Mouse (Mus musculus) liver, postnatal 0 days (tissue): ENCODE measurements at regions not wholly inside any gene's neighbourhood (a gene's known extent, or its start where the extent isn't known, plus 50 kb on each side); places are given as distances from the start of the nearest gene placed in this dataset.

Experiments used
- ATAC-seq: fragments of 200-750 bp; cut with Nextera tagmentation; 2 replicates; pipeline ENCODE4 v1.8.0; 2017; ENCODE audit warnings: mild to moderate bottlenecking, moderate library complexity
- DNase-seq: peaks from one replicate; pipeline ENCODE4 v3.0.0-alpha.2; 2016
- H3K27ac ChIP-seq: fragments of 300-500 bp; sonication (generic); 2 replicates; pipeline ENCODE4 v1.5.1; 2014; ENCODE audit warnings: antibody characterized with exemption, moderate library complexity, mild to moderate bottlenecking, low read depth
- H3K27me3 ChIP-seq: fragments of 300-500 bp; sonication (generic); 2 replicates; pipeline ENCODE4 v1.6.1; 2014; ENCODE audit warnings: low read length, control low read depth, mixed read lengths; ENCODE audit not compliant: insufficient read depth
- H3K36me3 ChIP-seq: fragments of 300-500 bp; sonication (generic); replicated peaks from 2 replicates; pipeline ENCODE4 v1.6.1; 2014; ENCODE audit warnings: mild to moderate bottlenecking, control low read depth, low read length, moderate library complexity, mixed read lengths; ENCODE audit not compliant: insufficient read depth
- H3K4me1 ChIP-seq: fragments of 300-500 bp; sonication (generic); 2 replicates; pipeline ENCODE4 v1.6.1; 2014; ENCODE audit warnings: antibody characterized with exemption, mild to moderate bottlenecking, control low read depth; ENCODE audit not compliant: insufficient read depth
- H3K4me2 ChIP-seq: fragments of 300-500 bp; sonication (generic); 2 replicates; pipeline ENCODE4 v1.6.1; 2014; ENCODE audit warnings: low read depth, mild to moderate bottlenecking, low read length, moderate library complexity, mixed read lengths
- H3K4me3 ChIP-seq: fragments of 300-500 bp; sonication (generic); 2 replicates; pipeline ENCODE4 v1.5.1; 2014; ENCODE audit warnings: low read depth, low read length
- H3K9ac ChIP-seq: fragments of 300-500 bp; sonication (generic); replicated peaks from 2 replicates; pipeline ENCODE4 v1.6.1; 2014; ENCODE audit warnings: mild to moderate bottlenecking, moderate library complexity
- H3K9me3 ChIP-seq: fragments of 300-500 bp; sonication (generic); 2 replicates; pipeline ENCODE4 v1.6.1; 2016; ENCODE audit warnings: mild to moderate bottlenecking, control low read depth, low read length, mixed read lengths
- CTCF ChIP-seq: sonication (generic); IDR thresholded peaks from 2 replicates; pipeline ENCODE4 v1.5.1; 2016; ENCODE audit warnings: antibody characterized with exemption, low read depth
- EP300 ChIP-seq: IDR thresholded peaks from 2 replicates; pipeline ENCODE4 v1.6.1; 2016; ENCODE audit warnings: antibody characterized with exemption, low read depth, mild to moderate bottlenecking
- WGBS: fragments of 180-500 bp; shearing (Covaris S2); extraction: QIAGEN DNeasy Blood & Tissue Kit; methylation state at CpG from one replicate; pipeline ENCODE4 v1.1.7; 2014; ENCODE audit not compliant: insufficient replicate concordance; 5-methylcytosine and 5-hydroxymethylcytosine counted together

- no peaks in the 10 kb centered on the region for H3K27me3 ChIP-seq
- WGBS: 78% methylated on average over 4 of the region's 4 CpGs
- no peak for TF ChIP-seq CTCF
- no peak for TF ChIP-seq EP300
- DNase-seq: no peak
- no peak overlapping the region for H3K4me3 ChIP-seq
- H3K36me3 ChIP-seq: no peaks in the 10 kb centered on the region
- no peak overlapping the region for H3K9ac ChIP-seq
- H3K4me1 ChIP-seq: no peaks in the 10 kb centered on the region
- H3K9me3 ChIP-seq: no peaks in the 10 kb centered on the region
- H3K27ac ChIP-seq: no peak overlapping the region
- no peak overlapping the region for H3K4me2 ChIP-seq
- no peak for ATAC-seq
These were observed 148.2 kb upstream of the Galnt5 start for GRCm38 (mm10) chr2:57849338-57850057.

GRCm38 (mm10) chr2:57850058-57850400 is 147.7 kb upstream of the Galnt5 start:
- Histone ChIP-seq H3K4me1 (no peaks in the 10 kb centered on the region), H3K9me3 (no peaks in the 10 kb centered on the region), H3K4me2 (no peak overlapping the region), H3K9ac (no peak overlapping the region), H3K27me3 (no peaks in the 10 kb centered on the region), H3K36me3 (no peaks in the 10 kb centered on the region), H3K27ac (no peak overlapping the region), H3K4me3 (no peak overlapping the region)
- DNase-seq (no peak), ATAC-seq (no peak)
- 80% methylated on average over 5 of the region's 5 CpGs for WGBS
- TF ChIP-seq EP300 (no peak), CTCF (no peak)

GRCm38 (mm10) chr2:57856524-57857107 is 141.1 kb upstream of the Galnt5 start:
- no peak for DNase-seq
- H3K27me3 ChIP-seq: no peaks in the 10 kb centered on the region
- no peaks in the 10 kb centered on the region for H3K36me3 ChIP-seq
- TF ChIP-seq EP300: no peak
- TF ChIP-seq CTCF: no peak
- no peaks in the 10 kb centered on the region for H3K4me1 ChIP-seq
- H3K4me3 ChIP-seq: no peak overlapping the region
- 86% methylated on average over 14 of the region's 14 CpGs for WGBS
- H3K4me2 ChIP-seq: no peak overlapping the region
- ATAC-seq: no peak
- H3K27ac ChIP-seq: no peak overlapping the region
- H3K9ac ChIP-seq: no peak overlapping the region
- no peaks in the 10 kb centered on the region for H3K9me3 ChIP-seq

GRCm38 (mm10) chr2:57865289-57865688 is 132.4 kb upstream of the Galnt5 start:
- H3K9ac ChIP-seq: no peak overlapping the region
- no peak for TF ChIP-seq CTCF
- no peak for TF ChIP-seq EP300
- 56% methylated on average over 1 of the region's 1 CpGs for WGBS
- no peak for DNase-seq
- H3K4me2 ChIP-seq: no peak overlapping the region
- H3K4me3 ChIP-seq: no peak overlapping the region
- ATAC-seq: no peak
- no peaks in the 10 kb centered on the region for H3K36me3 ChIP-seq
- H3K27me3 ChIP-seq: no peaks in the 10 kb centered on the region
- H3K27ac ChIP-seq: no peak overlapping the region
- no peaks in the 10 kb centered on the region for H3K9me3 ChIP-seq
- no peaks in the 10 kb centered on the region for H3K4me1 ChIP-seq

- Histone ChIP-seq H3K27me3 (no peaks in the 10 kb centered on the region), H3K9ac (no peak overlapping the region), H3K36me3 (no peaks in the 10 kb centered on the region), H3K9me3 (no peaks in the 10 kb centered on the region), H3K4me2 (no peak overlapping the region), H3K27ac (no peak overlapping the region), H3K4me3 (no peak overlapping the region), H3K4me1 (no peaks in the 10 kb centered on the region)
- TF ChIP-seq CTCF (no peak), EP300 (no peak)
- 61% methylated on average over 2 of the region's 2 CpGs for WGBS
- no peak for ATAC-seq
- DNase-seq: no peak
These were observed 129.6 kb upstream of the Galnt5 start for GRCm38 (mm10) chr2:57868046-57868445.

GRCm38 (mm10) chr2:57900168-57900567 is 97.5 kb upstream of the Galnt5 start:
- H3K9me3 ChIP-seq: no peaks in the 10 kb centered on the region
- 83% methylated on average over 7 of the region's 7 CpGs for WGBS
- no peak for ATAC-seq
- H3K36me3 ChIP-seq: no peaks in the 10 kb centered on the region
- no peaks in the 10 kb centered on the region for H3K27me3 ChIP-seq
- no peak for TF ChIP-seq EP300
- TF ChIP-seq CTCF: no peak
- H3K4me2 ChIP-seq: no peak overlapping the region
- H3K9ac ChIP-seq: no peak overlapping the region
- H3K27ac ChIP-seq: no peak overlapping the region
- H3K4me3 ChIP-seq: no peak overlapping the region
- H3K4me1 ChIP-seq: no peaks in the 10 kb centered on the region
- no peak for DNase-seq
